Mouse (Mus musculus) intestine, embryonic 16.5 days (tissue): ENCODE results near the gene Ankrd23. TPM values are rescaled to one million over a fixed set of nuclear protein-coding genes. Genes with fewer than 3 reads are reported as not detected.
A peak's percentile ranks its signal among the peaks of the same experiment; 100 is the strongest.

ENCODE experiments used
- ATAC-seq: fragments of 200-750 bp; cut with Nextera tagmentation; 2 replicates; pipeline ENCODE4 v1.8.0; 2017; ENCODE audit warnings: moderate TSS enrichment, moderate library complexity
- H3K27ac ChIP-seq: fragments of 300-500 bp; sonication (generic); 2 replicates; pipeline ENCODE4 v1.5.1; 2014; ENCODE audit warnings: mild to moderate bottlenecking, low read length
- H3K27me3 ChIP-seq: fragments of 300-500 bp; sonication (generic); replicated peaks from 2 replicates; pipeline ENCODE4 v1.6.1; 2014; ENCODE audit warnings: low read length, control low read depth, mixed read lengths; ENCODE audit not compliant: control insufficient read depth, insufficient read depth
- H3K36me3 ChIP-seq: fragments of 300-500 bp; sonication (generic); 2 replicates; pipeline ENCODE4 v1.6.1; 2014; ENCODE audit warnings: low read length, control low read depth; ENCODE audit not compliant: control insufficient read depth, insufficient read depth
- H3K4me1 ChIP-seq: fragments of 300-500 bp; sonication (generic); 2 replicates; pipeline ENCODE4 v1.6.1; 2014; ENCODE audit warnings: low read length, control low read depth, mixed read lengths; ENCODE audit not compliant: control insufficient read depth, insufficient read depth
- H3K4me2 ChIP-seq: fragments of 300-500 bp; sonication (generic); 2 replicates; pipeline ENCODE4 v1.6.1; 2014; ENCODE audit warnings: low read depth, low read length, control low read depth
- H3K4me3 ChIP-seq: fragments of 300-500 bp; sonication (generic); 2 replicates; pipeline ENCODE4 v1.5.1; 2014; ENCODE audit warnings: mild to moderate bottlenecking, low read length
- H3K9ac ChIP-seq: fragments of 300-500 bp; sonication (generic); 2 replicates; pipeline ENCODE4 v1.6.1; 2014; ENCODE audit warnings: low read depth, low read length
- H3K9me3 ChIP-seq: fragments of 300-500 bp; sonication (generic); 2 replicates; pipeline ENCODE4 v1.6.1; 2016; ENCODE audit warnings: low read length, control low read depth; ENCODE audit not compliant: control insufficient read depth
- WGBS: fragments of 180-500 bp; shearing (Covaris S2); extraction: QIAGEN DNeasy Blood & Tissue Kit; methylation state at CpG from one replicate; pipeline ENCODE4 v1.1.7; 2014; 5-methylcytosine and 5-hydroxymethylcytosine counted together
- polyA plus RNA-seq: library from polyadenylated mRNA; unstranded; fragments of >200 nt; fragmentation: Nextera tagmentation; extraction: Ambion mirVana; gene quantifications from 2 replicates; pipeline ENCODE4 v1.2.1, GENCODE M21; 2015

The Ankrd23 gene
- polyA plus RNA-seq, 1 experiment from 2014 or later = 14.6 TPM

DNA sequence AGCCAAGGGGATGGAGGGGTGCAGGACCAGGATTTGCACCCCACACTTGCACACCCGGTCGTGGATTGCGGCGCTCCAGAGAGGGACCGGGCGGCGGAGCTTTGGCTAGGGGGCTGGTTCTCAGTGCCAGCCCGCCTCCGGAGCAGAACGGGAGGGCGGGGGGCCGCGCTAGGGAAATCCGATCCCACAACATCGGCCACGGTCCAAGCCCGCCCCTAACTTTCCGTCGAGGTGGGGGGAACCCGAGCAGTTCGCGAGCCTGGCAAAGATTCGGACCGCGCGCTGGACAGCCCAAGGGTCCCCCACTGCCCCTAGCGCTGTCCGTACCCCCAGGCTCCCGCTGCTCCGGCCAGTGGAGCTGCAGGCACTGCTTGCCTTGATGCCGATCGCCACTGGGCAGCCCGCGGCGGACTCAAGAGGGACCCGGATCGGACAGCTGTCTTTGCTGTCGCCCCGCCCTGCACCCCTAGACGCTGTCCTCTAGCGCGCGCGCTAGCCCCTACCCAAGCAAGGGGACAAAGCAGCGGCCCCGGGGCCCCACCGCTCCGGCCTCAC is 20.9 kb upstream of the Ankrd23 start:
- under 1% methylated on average over 48 of the region's 48 CpGs for WGBS
- H3K27me3 ChIP-seq = no peaks in the 10 kb centered on the region
- H3K27ac ChIP-seq = peak overlapping the region; percentile 98
- peak; percentile 76 for ATAC-seq
- peak overlapping the region; percentile 94 for H3K9ac ChIP-seq
- peak overlapping the region; percentile 86 for H3K4me2 ChIP-seq
- H3K36me3 ChIP-seq = peaks cover 15% of the 10 kb centered on the region
- H3K4me3 ChIP-seq = peak overlapping the region; percentile 89
- H3K9me3 ChIP-seq = no peaks in the 10 kb centered on the region
- H3K4me1 ChIP-seq = peaks cover 34% of the 10 kb centered on the region

DNA sequence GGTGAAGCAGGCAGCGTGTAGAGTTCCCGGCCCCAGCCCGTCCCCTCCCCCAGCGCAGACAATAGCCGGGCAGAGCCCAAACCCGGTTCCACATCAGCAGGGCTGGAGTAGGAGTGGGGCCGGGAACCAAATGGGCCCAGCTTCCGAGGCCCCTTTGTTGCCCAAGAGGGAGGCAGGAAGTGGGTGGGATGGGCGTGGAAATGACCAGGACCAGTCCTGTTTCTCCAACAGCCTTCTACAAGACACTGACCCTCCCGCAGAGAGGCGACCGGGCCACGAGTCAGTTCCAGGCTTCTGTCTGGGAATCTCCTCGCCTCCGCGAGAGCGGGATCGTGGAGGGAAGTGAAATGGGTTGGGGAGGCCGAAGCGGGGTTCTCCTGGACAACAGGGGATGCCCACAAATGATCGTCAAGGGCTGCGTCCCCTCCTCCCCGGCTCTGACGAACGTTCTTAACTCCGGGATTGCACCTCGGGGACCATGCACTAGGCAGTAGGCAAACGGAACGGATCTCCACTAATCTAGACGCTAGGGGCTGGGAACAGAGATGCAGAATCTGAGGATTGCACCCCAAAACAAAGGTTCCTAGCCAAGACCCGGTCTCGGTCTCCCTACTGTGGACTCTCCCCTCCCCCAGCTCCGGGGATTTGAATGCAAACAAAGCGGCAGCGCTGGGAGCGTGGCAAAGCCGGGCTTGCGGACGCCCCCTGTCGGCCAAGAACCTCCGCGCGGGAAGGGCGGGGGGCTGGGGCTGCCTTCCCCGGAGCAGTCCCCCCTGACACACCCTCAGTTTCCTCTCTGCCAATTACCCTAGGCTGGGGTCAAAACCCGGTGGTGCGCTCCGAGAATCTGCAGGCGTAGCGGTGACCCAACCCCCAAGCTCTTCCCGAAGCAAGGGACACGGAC is 20.1 kb upstream of the Ankrd23 start:
- H3K4me3 ChIP-seq = peak overlapping the region; percentile 89
- H3K4me1 ChIP-seq = peaks cover 34% of the 10 kb centered on the region
- WGBS = under 1% methylated on average over 52 of the region's 52 CpGs
- peak overlapping the region; percentile 86 for H3K4me2 ChIP-seq
- no peaks in the 10 kb centered on the region for H3K27me3 ChIP-seq
- ATAC-seq = peak; percentile 75
- H3K9ac ChIP-seq = peak overlapping the region; percentile 94
- peaks cover 21% of the 10 kb centered on the region for H3K36me3 ChIP-seq
- H3K9me3 ChIP-seq = no peaks in the 10 kb centered on the region
- H3K27ac ChIP-seq = peak overlapping the region; percentile 98

DNA sequence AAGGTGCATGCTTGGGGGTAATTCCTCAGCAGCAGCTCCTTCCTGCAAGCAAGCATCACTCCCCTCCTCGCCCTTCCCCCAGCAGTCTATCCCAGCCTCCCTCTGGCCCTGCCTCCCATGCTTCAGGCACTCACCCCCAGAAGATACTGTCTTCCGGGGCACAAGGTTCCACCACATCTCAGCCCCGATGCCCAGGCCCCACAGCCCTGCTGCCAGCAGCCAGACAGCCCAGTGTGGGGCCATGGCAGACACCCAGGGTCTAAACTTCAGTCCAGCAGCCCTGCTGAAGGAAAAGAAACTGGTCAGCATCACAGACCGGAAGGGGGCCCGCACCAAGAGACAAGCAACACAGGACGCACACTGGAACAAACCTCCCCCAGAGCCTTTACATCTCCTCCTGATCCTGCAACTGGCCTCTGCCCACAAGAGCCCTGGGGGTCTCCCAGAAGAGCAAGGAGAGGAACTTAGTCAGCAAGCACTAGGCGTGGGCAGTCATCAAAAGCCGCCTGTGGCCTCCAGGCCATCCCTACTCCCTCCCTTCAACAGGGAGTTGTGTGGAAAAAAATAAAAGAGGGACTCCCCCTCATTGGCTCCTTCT is 19.2 kb upstream of the Ankrd23 start:
- peak overlapping the region; percentile 89 for H3K4me3 ChIP-seq
- H3K27ac ChIP-seq = peak overlapping the region; percentile 98
- 6% methylated on average over 8 of the region's 8 CpGs for WGBS
- peak overlapping the region; percentile 86 for H3K4me2 ChIP-seq
- peaks cover 34% of the 10 kb centered on the region for H3K4me1 ChIP-seq
- H3K9me3 ChIP-seq = no peaks in the 10 kb centered on the region
- no peaks in the 10 kb centered on the region for H3K27me3 ChIP-seq
- no peak for ATAC-seq
- peaks cover 22% of the 10 kb centered on the region for H3K36me3 ChIP-seq
- peak overlapping the region; percentile 94 for H3K9ac ChIP-seq

DNA sequence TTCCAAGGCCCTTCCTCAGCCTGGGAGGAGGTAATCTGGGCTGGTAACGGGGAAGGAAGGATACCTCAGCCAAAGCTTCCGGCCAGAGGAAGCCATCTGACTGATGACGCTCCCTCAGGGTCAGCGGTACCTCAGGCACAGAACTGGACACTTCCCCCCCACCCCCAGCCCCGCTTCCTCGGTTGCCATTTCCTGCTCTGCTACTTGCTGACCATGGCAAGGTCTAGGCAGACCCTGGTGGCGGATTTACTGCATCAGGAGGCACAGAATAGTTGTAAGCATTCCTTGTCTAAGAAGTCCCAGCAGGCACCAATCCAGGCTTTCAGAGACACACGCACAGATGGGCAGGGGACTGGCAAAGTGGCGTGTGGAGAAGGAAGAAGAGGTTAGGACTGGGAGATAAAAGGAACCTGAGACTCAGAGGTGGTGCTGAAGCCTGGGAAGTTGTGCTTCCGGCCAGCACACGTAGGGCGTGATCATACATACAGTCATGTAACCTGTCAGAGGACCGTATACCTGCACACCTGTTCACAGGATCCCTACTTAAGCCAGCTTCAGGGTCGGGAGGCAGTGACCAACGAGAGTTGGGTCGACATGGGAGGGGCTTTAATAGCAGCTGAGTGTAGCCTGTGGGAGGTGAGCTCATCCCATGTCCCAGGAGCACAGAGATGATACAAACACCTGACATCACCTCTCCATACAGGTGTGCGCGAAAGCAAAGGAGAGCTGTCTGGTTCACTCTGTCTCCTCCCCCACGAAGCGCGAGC is 18.1 kb upstream of the Ankrd23 start:
- peaks cover 34% of the 10 kb centered on the region for H3K4me1 ChIP-seq
- peak overlapping the region; percentile 42; the same call in 1 of the 2 replicates for H3K27ac ChIP-seq
- no peaks in the 10 kb centered on the region for H3K9me3 ChIP-seq
- no peaks in the 10 kb centered on the region for H3K27me3 ChIP-seq
- H3K36me3 ChIP-seq = peaks cover 26% of the 10 kb centered on the region
- ATAC-seq = no peak
- WGBS = 69% methylated on average over 21 of the region's 21 CpGs
- peak overlapping the region; percentile 94; the same call in 1 of the 2 replicates for H3K9ac ChIP-seq
- peak overlapping the region; percentile 86; the same call in 1 of the 2 replicates for H3K4me2 ChIP-seq
- H3K4me3 ChIP-seq = peak overlapping the region; percentile 89

DNA sequence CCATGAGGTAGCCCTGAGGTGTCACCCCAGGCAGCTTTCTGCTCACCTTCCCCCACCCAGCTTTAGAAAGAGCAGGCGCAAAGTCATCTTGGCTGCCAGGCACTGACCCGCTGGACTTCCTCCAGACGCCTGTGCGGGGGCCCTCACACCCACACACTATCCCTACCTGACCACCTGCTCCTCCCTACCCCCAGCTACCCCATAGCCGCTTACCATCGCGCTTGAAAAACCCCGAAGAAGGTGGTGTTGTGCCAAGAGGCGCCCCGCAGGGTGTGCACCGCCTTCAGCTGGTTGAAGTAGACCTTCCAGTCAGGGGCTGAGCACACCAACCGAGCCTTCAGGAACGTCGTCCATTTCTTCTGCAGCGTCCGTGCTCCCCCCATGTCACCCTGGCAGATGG is 15.8 kb upstream of the Ankrd23 start:
- no peak overlapping the region for H3K4me3 ChIP-seq
- WGBS = 82% methylated on average over 16 of the region's 16 CpGs
- H3K27ac ChIP-seq = no peak overlapping the region
- H3K9ac ChIP-seq = no peak overlapping the region
- peaks cover 36% of the 10 kb centered on the region for H3K36me3 ChIP-seq
- no peak for ATAC-seq
- H3K9me3 ChIP-seq = no peaks in the 10 kb centered on the region
- H3K27me3 ChIP-seq = no peaks in the 10 kb centered on the region
- no peak overlapping the region for H3K4me2 ChIP-seq
- H3K4me1 ChIP-seq = peaks cover 39% of the 10 kb centered on the region

DNA sequence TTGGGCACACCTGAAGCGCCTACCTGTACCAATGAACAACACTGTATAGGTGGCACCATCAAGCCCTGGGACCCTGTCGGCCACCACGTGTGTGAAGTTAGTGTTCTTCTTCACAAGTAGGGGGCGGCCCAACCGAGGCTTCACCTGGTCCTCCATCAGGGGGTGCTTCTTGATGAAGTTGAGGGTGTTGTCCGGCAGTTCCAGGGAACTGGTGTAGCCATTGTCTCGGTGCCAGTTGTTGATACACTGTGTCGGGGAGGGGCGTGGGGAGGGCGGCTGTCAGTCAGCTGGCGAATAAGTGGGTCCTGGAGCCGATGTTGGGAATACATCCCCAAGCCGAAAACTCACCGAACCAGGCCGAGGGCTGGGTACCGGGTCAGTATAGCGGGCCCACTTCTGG is 15.2 kb upstream of the Ankrd23 start:
- Histone ChIP-seq H3K4me2 (no peak overlapping the region), H3K27me3 (no peaks in the 10 kb centered on the region), H3K9me3 (no peaks in the 10 kb centered on the region), H3K27ac (no peak overlapping the region), H3K4me1 (peaks cover 41% of the 10 kb centered on the region), H3K4me3 (no peak overlapping the region), H3K9ac (no peak overlapping the region), H3K36me3 (peaks cover 36% of the 10 kb centered on the region)
- ATAC-seq = no peak
- WGBS = 88% methylated on average over 17 of the region's 17 CpGs

DNA sequence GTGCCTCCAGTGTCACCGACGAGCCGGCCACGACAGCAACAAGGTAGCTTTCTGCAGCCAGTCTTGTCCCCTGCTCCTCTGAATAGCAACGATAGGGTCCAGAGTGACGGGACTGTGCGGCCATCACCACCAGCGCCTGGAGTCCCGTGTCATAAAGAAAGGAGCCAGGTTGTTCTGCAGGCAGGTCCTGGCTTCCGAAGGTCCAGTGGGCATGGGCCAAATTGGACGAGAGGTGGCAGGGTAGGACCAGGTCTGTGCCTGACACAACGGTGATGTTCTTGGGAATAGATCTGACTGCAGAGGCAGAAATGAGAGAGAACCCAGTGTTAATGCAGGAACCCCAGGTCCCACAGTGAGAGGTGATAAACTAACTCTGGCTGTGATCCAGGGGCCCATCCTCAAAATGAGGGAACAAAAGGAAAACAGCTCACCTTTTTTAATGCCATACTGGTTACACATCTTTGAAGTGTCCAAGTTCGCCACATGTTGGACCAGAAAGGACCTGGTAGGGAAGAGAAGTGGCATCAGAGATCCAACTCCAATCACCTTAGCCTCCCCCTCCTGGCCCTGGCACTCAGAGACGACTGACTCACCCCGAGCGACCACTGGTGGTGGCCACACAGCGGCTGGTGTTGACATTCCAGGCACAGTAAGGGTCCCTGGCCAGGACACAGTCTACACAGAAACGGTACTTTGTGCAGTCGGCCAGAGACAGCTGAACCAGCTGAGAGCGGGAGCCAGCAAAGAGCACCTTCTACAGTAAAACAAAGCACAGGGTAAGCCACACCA is 13.6 kb upstream of the Ankrd23 start:
- H3K36me3 ChIP-seq = peaks cover 36% of the 10 kb centered on the region
- no peaks in the 10 kb centered on the region for H3K9me3 ChIP-seq
- no peak overlapping the region for H3K27ac ChIP-seq
- H3K4me3 ChIP-seq = no peak overlapping the region
- H3K4me1 ChIP-seq = peaks cover 46% of the 10 kb centered on the region
- H3K27me3 ChIP-seq = no peaks in the 10 kb centered on the region
- H3K4me2 ChIP-seq = no peak overlapping the region
- no peak for ATAC-seq
- WGBS = 75% methylated on average over 20 of the region's 20 CpGs
- H3K9ac ChIP-seq = no peak overlapping the region

DNA sequence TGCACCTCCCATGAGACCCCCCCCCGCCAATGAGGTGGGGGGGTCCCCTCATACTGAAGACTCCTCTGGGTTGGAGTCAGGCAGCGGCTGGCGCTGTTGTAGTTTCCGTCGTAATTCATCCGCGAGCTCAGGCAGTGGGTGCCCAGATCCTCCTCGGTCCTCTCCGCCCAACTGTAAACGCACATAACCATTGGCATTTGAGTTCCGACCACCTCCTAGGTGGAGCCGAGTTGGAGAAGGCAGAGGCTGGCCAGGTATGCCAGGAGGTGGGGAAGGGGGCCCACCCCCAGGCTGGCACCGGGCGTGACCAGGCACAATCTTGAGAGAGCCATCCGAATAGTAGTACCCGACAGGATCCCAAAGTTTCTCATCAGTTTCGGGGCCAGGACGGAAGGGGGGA is 12.8 kb upstream of the Ankrd23 start:
- H3K36me3 ChIP-seq = peaks cover 36% of the 10 kb centered on the region
- H3K4me2 ChIP-seq = no peak overlapping the region
- 73% methylated on average over 18 of the region's 18 CpGs for WGBS
- H3K27me3 ChIP-seq = no peaks in the 10 kb centered on the region
- no peak overlapping the region for H3K27ac ChIP-seq
- peaks cover 38% of the 10 kb centered on the region for H3K4me1 ChIP-seq
- no peak overlapping the region for H3K4me3 ChIP-seq
- no peak overlapping the region for H3K9ac ChIP-seq
- no peak for ATAC-seq
- H3K9me3 ChIP-seq = no peaks in the 10 kb centered on the region
